Mouse (Mus musculus): ENCODE data around the gene Gpbar1.
"Not testable (repeated sequence)": the region's sequence is repeated elsewhere in the genome, so short reads cannot be mapped to it uniquely, and the experiment has no call there.

Gpbar1 gene

DNA sequence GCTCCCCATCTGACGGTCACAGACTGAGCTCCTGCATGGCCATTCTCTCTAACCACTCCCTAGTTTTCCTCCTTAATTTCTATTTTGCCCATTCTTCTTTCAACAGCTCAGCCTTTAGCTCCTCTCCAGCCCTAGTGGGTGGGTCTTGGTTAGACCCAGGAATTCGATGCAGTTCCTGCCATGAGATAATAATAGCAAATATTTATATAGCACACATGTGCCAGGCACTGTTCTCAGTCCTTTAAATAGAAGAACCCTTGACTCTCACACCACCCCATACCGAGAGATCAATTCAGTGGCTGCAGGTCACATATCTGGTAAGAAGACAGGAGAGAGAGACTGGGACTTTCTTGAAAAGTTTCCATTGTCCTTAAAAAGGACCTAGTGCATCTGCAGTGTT lies 43.0 kb downstream of the Gpbar1 start:
- no peak for DNase-seq (ENCODE audit: low read depth, low spot score)

DNA sequence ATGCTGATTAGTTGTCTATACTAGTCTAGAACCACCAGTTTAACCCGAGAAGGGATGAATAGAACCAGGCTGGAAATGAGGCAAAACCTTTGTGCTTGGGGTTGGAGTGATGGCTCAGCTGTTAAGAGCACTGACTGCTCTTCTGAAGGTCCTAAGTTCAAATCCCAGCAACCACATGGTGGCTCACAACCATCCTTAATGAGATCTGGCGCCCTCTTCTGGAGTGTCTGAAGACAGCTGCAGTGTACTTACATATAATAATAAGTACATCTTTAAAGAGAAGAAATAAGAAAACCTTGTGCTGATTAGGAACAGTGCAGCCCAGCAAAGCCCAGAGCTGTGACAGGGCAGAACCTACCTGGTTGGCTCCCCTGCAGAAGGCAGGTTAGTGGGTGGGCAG lies 48.6 kb downstream of the Gpbar1 start:
- DNase-seq (ENCODE audit: low read depth, low spot score), result not testable (repeated sequence)
